Mouse (Mus musculus) cerebellum, adult (tissue): ENCODE results near the gene Pik3r2.

Experiments
- ATAC-seq: cut with Nextera tagmentation; 2 replicates; pipeline ENCODE4 v1.9.2; 2017; ENCODE audit warnings: mild to moderate bottlenecking, moderate library complexity, mixed read lengths; ENCODE audit not compliant: insufficient number of reproducible peaks, low FRiP score, low TSS enrichment

Pik3r2 gene

GRCm38 (mm10) chr8:70760775-70761406 lies 15.6 kb downstream of the Pik3r2 start, which contains the start of gene Mpv17l2:
Gene Mpv17l2 (minus strand): TSS chr8:70760946.
- peak; percentile 91 for ATAC-seq

DNA sequence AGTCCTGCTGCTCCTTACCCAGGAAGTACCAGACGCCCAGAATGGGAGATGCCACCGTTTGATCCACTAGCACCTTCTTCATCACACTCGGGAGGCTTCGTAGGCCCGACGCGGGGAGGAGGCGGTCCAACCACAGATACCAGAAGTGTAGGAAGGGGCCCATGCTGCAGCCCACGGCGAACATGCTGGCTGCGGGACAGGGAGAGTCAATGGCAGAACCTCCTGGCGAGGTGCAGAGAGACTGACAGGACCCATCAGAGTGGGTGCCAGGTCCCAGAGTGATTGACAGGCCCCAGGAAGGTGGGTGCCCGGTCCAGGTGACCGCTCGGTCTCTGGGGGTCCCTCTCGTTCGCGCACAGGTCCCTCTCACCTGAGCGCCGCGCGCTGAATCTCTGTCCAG lies 16.2 kb downstream of the Pik3r2 start:
- ATAC-seq = no peak; the same call in 1 of the 2 replicates

- no peak for ATAC-seq
Measured at GRCm38 (mm10) chr8:70758616-70759561, 17.6 kb downstream of the Pik3r2 start.

DNA sequence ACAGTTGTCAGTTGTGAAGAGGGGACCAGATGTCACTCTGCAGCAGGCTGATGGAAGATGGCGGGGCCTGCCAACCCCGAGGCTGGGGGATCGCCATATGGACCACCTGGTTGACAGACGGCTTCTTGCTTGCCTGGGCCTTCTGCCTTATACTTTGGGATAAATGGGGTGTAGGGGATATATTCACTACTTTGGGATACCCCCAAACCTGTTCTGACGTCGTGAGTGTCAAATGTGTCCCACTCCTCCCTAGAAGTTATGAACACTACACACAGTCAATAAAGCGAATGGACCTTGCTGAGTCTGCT lies 18.3 kb downstream of the Pik3r2 start:
- ATAC-seq = no peak

GRCm38 (mm10) chr8:70757523-70758307 lies 18.8 kb downstream of the Pik3r2 start:
- no peak for ATAC-seq

- no peak for ATAC-seq
Measured at GRCm38 (mm10) chr8:70756476-70757040, 20.0 kb downstream of the Pik3r2 start.

DNA sequence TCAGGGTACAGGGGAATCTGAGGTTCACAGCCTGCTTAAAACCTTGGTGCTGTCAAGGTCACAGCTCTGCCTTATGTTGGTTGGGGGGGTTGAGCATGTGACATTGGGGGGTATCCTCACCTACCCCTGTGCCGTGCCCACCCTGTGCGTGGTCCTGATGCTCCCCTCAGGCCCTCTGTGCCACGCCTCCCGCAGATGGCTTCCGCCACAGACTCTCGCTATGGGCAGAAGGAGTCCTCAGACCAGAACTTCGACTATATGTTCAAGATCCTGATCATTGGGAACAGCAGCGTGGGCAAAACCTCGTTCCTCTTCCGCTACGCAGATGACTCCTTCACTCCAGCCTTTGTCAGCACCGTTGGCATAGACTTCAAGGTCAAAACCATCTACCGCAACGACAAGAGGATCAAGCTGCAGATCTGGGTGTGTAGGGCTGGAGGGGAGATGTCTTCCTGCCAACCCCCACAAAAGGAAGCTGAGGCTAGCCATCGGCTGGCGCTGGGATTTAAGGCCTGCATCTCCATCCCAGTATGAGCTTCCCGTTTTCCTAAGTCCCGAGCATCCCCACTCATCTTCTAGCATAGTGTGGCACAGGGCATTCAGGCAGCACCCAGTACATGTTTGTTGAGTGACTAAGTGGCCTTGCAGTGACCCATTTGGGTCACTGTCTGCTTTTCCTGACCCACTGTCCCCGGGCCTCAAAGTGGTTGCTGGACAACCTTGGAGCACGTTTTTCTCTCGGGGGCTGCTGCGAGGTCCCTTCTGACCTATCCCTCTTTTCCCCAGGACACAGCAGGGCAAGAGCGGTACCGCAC lies 20.6 kb downstream of the Pik3r2 start:
- ATAC-seq = no peak

- ATAC-seq = peak; percentile 32
Measured at GRCm38 (mm10) chr8:70754871-70755660, 21.4 kb downstream of the Pik3r2 start.

DNA sequence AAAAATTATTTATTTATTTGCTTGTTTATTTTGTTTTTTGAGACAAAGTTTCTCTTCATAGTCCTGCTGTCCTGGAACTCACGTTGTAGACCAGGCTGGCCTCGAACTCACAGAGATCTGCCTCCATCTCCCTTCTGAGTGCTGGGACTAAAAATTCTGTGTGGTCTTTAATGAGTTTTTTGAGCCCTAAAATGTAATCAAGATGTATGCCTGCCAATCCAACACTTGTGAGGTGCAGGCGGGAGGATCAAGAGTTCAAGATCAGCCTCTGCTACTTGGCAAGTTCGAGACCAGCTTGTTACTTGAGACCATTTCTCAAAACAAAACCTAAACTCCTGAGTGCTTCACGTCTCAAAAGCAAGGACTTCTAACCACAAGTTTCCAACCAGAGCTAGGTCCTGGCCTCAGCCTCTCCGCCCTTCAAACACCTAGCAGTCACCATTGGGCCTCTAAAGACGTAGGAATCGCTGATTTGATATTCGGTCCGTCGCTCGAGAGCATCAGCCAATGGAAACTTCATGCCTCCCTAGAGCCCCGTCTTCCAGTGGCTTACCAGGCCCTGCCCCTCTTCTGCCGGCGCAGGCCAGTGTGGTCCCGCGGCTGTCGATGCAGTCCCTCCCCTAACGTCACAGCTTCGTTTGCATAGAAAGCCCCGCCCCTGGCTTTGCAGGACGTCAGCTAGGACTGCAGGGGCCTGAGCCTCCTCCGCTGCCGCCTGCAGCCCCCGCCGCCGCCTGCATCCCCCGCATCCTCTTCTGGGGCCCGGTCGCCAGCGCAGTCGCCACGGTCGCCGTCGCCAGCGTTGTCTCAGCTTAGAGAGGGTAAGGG lies 22.3 kb downstream of the Pik3r2 start, which contains the start of gene Rab3a:
TSS of gene Rab3a (plus strand) at position 637 of the 828 bp plus-strand sequence.
- peak; percentile 94 for ATAC-seq

DNA sequence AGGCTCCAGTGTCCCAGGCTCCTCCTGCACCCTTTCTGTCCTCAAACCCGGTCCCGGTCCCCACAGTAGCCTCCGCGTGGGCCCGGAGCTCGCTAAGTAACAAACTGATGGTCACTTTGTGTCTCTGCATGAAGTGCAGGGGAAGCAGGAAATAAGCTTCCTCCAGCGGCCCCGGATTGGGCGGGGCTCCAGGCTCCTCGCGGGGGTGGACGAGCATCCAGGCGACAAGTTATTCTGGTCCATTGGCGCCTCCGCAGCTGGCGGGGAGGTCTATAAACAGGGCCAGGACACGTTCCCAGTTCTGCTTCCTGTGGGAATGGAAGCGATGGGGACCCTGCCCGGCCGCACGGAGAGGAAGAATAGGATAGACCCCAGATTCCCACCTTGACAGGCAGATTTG lies 23.4 kb downstream of the Pik3r2 start:
- no peak for ATAC-seq

GRCm38 (mm10) chr8:70752000-70752764 lies 24.3 kb downstream of the Pik3r2 start:
- no peak for ATAC-seq

DNA sequence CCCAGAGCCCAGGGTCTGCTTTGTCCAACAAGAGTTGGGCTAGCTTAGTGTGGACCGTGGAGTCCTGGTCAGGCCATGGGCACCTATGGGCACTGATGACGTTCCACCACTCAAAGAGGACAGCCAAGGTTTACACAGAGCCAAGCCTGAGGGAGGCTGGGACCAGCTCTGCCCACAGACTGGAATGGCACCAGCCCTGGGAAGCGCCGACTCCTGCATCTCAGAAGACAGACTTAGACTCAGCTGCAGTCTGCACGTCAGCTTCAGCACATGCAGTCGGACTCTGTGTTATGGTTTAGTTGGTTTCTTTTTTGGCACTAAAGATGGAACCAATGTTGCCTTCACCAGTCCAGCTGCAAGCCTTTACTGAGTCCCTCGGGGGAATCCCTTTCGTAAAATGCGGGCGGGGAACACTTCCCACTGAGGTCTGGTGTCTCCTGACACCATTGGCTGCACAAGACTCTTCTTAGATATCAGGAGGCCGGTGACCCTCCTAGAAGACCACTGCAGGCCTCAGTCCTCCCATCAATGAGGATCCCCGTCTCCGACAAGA lies 26.3 kb downstream of the Pik3r2 start:
- ATAC-seq = no peak

- ATAC-seq = no peak
Measured at GRCm38 (mm10) chr8:70749097-70749674, 27.3 kb downstream of the Pik3r2 start.

GRCm38 (mm10) chr8:70748246-70749096 lies 28.0 kb downstream of the Pik3r2 start:
- ATAC-seq = no peak

- ATAC-seq = no peak
Measured at GRCm38 (mm10) chr8:70747211-70747890, 29.2 kb downstream of the Pik3r2 start.
